Mouse (Mus musculus) ES-Bruce4 (cell line): ENCODE data around the gene Il10rb.

Experiments
- CTCF ChIP-seq: IDR thresholded peaks from one replicate; pipeline ENCODE4 v1.8.1; 2011; ENCODE audit warnings: low read depth, low read length
- POLR2A ChIP-seq: IDR thresholded peaks from one replicate; pipeline ENCODE4 v1.8.1; 2011; ENCODE audit warnings: low read length; ENCODE audit not compliant: insufficient read depth

DNA sequence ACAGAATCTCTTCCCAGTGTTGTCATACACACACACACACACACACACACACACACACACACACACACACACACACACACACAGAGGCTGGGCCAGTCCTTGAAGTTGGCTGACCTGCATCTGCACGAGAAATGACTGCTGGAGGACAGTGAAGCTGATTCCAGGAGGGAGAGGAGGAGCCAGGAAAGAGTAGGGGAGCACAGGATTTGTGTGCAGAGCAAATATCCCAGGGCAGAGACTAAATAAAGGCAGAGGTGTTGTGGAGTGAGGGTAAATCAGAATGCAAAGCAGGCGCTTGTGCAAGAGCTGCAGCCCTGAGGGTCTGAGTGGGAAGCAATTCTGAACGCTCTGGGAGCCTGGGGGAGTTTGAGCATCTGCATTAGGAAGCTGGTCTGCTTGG, 45.8 kb upstream of the Il10rb start:
- TF ChIP-seq POLR2A (no peak), CTCF (no peak)
